8 mouse cellular contexts compared by ENCODE assay signal in the genomic region with DNA sequence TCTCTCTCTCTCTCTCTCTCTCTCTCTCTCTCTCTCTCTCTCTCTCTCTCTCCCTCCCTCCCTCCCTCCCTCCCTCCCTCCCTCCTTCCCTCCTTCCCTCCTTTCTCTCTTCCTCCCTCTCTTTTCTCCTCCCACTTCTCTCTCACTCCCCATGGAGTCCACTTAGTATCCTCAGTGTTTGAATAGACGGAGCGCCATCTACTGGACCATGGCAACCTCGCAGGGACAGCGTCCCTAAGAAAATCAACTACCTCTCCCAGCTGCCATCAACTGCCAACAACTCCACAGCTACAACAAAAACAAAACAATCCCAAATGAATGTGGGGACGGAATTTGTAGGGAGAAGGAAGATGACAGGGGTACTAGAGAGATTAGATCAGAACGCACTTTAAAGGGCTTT.
A peak's percentile ranks its signal among the peaks of the same experiment; 100 is the strongest.
DNase-seq lines count a peak whose midpoint lies in the region; TF ChIP-seq lines count a peak whose summit lies in the region.
"Had no signal": no experiment of that assay in that cellular context is flagged by ENCODE, and none has a peak within 500 bp of the region (broad histone marks: within the 10 kb centered on the region; RNA-seq: fewer than 3 reads in every experiment).

No protein-coding gene starts in this region.

- TF ChIP-seq POLR2A in bone marrow, adult 2 months (IDR thresholded peaks at IDR 0.05; ENCODE audit: borderline replicate concordance, control insufficient read depth, low read depth, low read length): no peak
- no peak for TF ChIP-seq POLR2A in small intestine, adult 2 months (IDR thresholded peaks at IDR 0.05; ENCODE audit: low read depth, low read length)

- H3K27me3 ChIP-seq in small intestine, adult 2 months (ENCODE audit: control insufficient read depth, insufficient read depth, low read length): no peaks in the 10 kb centered on the region
- H3K27me3 ChIP-seq: midbrain, embryonic 12.5 days had no signal

- peak; percentile 77 for TF ChIP-seq CTCF in bone marrow, adult 2 months (IDR thresholded peaks at IDR 0.05; ENCODE audit: control insufficient read depth, insufficient read depth, low read length)
- TF ChIP-seq CTCF in small intestine, adult 2 months (IDR thresholded peaks at IDR 0.05; ENCODE audit: extremely low read depth, insufficient read length, insufficient replicate concordance, low read depth, low read length): peak; percentile 82; the same call in 1 of the 2 replicates

- 9% methylated on average over 6 of the region's 6 CpGs for WGBS in bone marrow, adult 2 months
- 3% methylated on average over 6 of the region's 6 CpGs for WGBS in small intestine, adult 2 months

- no peak overlapping the region for H3K4me3 ChIP-seq in bone marrow, adult 2 months (replicated peaks; ENCODE audit: control insufficient read depth, low read depth, low read length)
- no peak overlapping the region for H3K4me3 ChIP-seq in small intestine, adult 2 months (ENCODE audit: low read depth, low read length)
- H3K4me3 ChIP-seq: midbrain, embryonic 12.5 days had no signal

- peak; percentile 72 for DNase-seq in MEL-GATA-1-ER (ENCODE audit: extremely low read depth, low read depth)
- DNase-seq in fibroblast of lung, adult 2 months (ENCODE audit: low read depth): peak; percentile 61
- DNase-seq in heart, postnatal 4 days: peak; percentile 83
- DNase-seq in layer of hippocampus, postnatal 14 days (ENCODE audit: low spot score in 2 of 2): peak; percentile 56 to 81
- DNase-seq in lung, postnatal 4 days: peak; percentile 70 to 79

- no peak overlapping the region for H3K27ac ChIP-seq in bone marrow, adult 2 months (ENCODE audit: control insufficient read depth, insufficient read depth, low read depth, low read length, poor library complexity)
- H3K27ac ChIP-seq in small intestine, adult 2 months (ENCODE audit: insufficient read depth, low read depth, low read length): no peak overlapping the region
- H3K27ac ChIP-seq: midbrain, embryonic 12.5 days had no signal

- peaks cover 3% of the 10 kb centered on the region for H3K4me1 ChIP-seq in bone marrow, adult 2 months (ENCODE audit: control insufficient read depth, insufficient read depth, low read length)
- peaks cover 6% of the 10 kb centered on the region; the same call in 1 of the 2 replicates for H3K4me1 ChIP-seq in small intestine, adult 2 months (ENCODE audit: control insufficient read depth, insufficient read depth, insufficient read length, low read length)

- no peaks in the 10 kb centered on the region for H3K36me3 ChIP-seq in small intestine, adult 2 months (ENCODE audit: control insufficient read depth, insufficient read depth, low read length)
- H3K36me3 ChIP-seq: midbrain, embryonic 12.5 days had no signal
